Mouse (Mus musculus): ENCODE results near the gene Mapk11. TPM values are rescaled to one million over a fixed set of nuclear protein-coding genes. Genes with fewer than 3 reads are reported as not detected.
A peak's percentile ranks its signal among the peaks of the same experiment; 100 is the strongest.

The Mapk11 gene
- 1 to 10 TPM; 4.6 to 7.7 (median 6.3) TPM for total RNA-seq (2022)

DNA sequence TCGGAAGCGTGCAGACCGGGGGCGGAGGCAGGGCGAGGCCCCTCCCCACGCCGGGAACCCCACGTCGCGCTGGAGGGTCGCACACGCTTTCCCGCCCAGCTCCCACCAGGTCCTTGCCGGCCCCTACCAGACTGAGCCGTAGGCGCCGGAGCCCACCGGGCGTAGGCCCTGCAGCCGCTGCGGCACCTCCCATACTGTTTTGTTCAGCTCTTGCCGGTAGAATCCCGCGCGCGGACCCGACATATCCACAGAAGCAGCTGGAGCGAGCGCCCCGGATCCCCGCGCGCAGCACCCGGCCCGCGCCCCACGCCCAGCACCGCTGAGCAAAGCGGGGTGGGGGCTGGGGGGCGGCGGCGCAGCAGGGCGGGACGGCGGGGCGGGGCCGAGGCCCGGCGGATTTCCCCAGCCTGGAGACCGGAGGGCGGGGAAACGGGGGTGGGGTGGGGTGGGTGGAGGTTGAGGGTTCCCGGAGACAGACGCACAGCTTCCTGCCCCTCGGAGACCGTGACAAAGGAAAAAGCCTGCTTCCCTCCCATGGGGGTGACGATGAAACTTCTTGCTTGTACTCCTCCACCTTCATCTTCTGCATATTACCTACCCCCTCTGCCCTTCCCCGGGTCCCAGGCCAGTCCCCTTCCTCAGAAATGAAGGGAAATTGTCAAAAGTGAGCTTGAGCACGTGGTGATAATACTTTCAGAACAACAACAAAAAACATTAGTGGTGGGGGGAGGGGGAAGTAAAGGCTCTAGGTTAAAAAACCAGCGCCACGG, at the start of gene Mapk11:
TSS of gene Mapk11 (minus strand) at position 358 of the 770 bp plus-strand sequence.
- no peak for DNase-seq

DNA sequence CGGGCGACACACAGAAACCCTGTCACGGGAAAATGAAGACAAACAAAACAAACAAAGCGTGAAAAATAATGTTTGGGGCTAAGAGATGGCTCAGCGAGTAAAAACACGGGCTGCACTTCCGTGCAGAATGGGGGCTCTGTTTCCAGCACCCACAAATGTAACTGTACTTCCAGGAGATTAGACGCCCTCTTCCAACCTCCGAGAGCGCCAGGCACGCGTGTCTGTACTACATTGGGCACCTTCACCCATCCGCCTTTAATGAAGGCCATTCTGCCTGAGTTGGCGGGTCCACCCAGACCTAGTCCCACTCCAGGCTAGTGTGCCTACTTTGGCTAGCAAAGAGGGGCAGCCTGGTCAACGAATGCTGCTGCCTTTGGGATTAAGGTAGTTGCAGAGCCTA, 47.6 kb upstream of the Mapk11 start:
- DNase-seq, result no peak

DNA sequence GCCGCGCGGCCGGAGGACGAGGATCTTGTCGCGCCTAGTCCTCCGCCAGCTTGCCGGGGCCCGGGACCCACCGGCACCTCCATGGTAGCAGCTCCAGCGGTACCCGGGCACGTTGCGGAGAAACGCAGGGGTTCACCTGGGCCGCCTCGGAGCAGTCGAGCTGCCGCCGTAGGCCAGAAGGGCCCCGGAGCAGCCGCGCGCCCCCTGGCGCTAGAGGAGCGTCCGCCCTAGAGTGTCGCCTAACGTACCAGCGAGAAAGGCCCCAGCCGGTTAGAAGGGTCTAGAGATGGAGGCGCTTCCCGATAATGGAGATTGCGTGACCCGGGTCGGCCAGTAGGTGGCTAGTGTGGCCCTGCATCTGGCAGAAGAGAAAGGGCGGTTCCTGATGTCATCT, 46.9 kb upstream of the Mapk11 start, which contains the start of gene Dennd6b:
TSS of gene Dennd6b (minus strand) at position 184 of the 394 bp plus-strand sequence.
- DNase-seq, result peak; percentile 95

DNA sequence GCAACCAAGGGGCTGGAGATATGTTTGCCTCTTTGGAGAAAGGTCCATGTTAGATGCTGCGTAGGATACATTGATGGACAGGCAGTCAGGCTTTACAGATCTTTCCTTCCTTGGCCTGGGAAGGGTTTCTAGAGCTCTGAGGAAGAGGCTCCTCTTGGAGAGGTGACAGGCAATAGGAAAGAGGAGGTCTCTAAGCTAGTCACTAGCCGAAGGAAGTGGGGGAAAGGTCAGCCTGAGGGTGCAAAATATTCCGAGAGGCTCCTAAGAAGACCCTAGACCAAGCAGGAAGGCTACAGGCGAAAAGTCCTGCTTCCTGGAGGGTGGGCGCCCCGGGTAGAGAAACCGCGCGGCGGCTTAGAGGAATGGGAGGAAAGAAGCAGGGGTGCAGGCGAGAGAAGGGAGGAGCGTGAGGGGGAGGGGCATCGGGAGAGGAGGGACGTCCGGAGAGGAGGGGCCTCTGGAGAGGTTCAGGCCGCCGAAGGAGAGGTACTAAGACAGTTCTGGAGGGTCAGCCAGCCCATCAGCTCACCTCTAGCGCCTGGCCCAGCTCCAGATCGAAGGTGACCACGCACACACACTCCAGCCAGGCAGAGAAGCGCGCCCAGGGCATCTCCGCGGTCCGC, 46.4 kb upstream of the Mapk11 start:
- peak; percentile 91 for DNase-seq

GRCm38 (mm10) chr15:89195261-89195681, 45.8 kb upstream of the Mapk11 start:
- no peak for DNase-seq

- DNase-seq, result no peak
These were observed 35.5 kb upstream of the Mapk11 start for GRCm38 (mm10) chr15:89184937-89185227.

DNA sequence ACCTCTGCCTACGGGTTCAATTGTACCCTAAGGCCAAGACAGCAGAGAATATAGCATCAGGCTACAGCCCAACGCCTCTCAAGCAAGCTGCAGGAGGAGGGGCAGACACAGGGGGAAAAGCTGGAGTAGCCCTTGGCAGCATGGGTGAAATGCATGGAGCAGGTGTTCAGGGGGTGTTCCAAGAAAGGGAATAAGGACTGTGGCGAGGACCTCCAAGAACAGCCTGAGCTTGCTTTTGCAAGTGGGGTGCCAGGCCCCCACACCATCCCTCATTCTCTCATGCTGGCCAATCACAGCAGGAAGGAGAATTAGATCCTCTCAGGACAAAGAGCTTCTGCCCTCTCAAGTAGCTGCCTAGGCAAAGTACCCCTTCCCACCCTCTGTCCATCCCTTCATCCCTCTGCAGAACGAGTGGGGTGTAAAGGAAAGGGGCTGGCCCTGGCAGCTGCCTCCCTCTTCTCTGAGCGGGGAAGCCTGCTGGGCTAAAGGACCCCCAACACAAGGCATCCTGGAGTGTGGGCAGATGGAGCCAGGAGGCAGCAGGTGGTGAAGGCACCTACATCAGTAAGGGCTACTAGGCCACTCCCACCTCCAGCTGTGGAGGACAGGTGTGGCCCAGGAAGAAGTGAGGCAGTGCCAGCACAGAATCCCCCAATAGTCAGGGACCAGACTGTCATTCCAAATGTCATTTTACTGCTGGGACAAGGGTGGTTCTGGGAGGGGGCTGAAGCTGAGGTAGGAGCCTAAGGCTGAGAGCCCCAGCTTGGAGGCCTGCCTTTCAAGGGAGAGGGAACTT, 34.9 kb upstream of the Mapk11 start:
- no peak for DNase-seq

- no peak for DNase-seq
These were observed 33.4 kb upstream of the Mapk11 start for GRCm38 (mm10) chr15:89182842-89183241.

DNA sequence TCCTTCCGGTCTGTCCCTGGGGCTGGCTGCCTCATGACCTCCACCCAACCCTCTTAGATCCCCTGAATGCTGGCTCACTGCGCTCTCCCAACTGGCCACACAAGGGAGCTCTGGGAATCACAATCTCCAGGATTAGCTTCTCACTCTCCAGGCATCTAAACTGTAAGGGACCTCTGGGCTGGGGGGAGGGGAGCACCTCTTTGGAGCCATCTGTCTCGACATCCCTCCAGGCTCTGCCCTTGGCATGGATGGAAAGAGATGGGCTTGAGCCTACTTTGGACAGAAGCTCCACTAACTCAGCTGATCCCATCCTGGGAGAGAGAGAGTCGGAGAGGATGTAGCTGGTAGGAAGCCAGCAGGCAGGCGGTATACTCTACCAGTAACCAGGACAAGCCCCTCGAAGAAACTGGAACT, 32.9 kb upstream of the Mapk11 start:
- no peak for DNase-seq

GRCm38 (mm10) chr15:89181561-89182270, 32.3 kb upstream of the Mapk11 start:
- DNase-seq, result no peak

DNA sequence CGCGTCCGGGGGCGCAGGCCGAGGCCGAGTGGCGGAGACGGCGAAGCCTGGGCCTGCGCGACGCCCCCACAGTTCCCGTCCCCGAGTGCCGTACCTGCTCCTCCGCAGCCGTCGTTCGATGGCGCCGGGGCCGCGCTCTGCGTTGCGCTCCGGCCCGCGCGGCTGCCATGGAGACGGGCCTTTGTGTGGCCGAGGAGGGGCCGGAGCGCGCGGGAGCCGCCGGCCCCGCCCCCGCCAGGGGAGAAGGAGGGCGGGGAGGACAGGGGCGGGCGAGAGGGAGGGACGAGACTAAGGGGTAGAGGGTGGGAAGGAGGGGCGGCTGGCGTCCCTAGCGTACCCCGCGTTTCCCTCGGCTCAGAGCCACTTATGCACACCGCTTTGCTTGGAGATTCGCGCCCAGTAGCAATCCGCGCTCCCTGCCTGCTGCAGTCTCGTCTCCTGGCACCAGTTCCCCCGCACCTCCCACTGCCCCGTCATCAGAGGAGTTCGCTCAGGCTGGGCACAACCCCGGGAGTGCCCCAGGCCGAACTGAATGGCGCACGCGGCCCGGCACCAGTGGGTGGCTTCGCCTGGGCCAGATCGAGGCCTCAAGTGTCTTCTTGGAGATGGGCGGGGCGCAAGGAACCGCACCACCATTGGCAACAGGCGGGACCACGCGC, 31.3 kb upstream of the Mapk11 start, which contains the start of gene Plxnb2:
TSS of gene Plxnb2 (minus strand) at position 218 of the 659 bp plus-strand sequence.
- peak; percentile 85 for DNase-seq

DNA sequence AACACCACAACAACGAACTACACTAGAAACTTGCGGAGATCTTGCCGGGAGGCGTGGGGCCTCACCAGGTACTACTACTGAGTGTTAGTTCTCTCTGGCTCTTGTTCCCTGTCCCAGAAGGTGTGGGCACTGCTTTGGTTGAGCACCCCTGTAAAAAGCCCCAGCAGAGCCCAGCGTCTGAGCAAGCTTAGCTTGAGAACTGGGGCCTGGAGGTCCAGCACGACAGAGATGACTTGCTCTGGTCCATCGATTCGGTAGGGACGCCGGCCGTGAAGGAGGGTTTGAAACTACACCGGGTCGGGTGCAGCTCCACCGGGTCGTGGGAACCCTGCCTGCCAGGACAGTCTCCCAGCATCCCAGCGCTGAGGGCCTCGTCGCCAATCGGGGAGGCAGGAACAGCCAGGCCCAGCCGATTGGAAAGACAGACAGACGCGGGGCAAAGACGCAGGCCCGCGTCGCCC, 30.7 kb upstream of the Mapk11 start:
- DNase-seq, result no peak

- DNase-seq, result no peak
These were observed 30.2 kb upstream of the Mapk11 start for GRCm38 (mm10) chr15:89179630-89179964.

GRCm38 (mm10) chr15:89178954-89179629, 29.7 kb upstream of the Mapk11 start:
- DNase-seq, result peak; percentile 90

- DNase-seq, result no peak
These were observed 28.9 kb upstream of the Mapk11 start for GRCm38 (mm10) chr15:89178260-89178860.

GRCm38 (mm10) chr15:89177576-89178259, 28.3 kb upstream of the Mapk11 start:
- no peak for DNase-seq

DNA sequence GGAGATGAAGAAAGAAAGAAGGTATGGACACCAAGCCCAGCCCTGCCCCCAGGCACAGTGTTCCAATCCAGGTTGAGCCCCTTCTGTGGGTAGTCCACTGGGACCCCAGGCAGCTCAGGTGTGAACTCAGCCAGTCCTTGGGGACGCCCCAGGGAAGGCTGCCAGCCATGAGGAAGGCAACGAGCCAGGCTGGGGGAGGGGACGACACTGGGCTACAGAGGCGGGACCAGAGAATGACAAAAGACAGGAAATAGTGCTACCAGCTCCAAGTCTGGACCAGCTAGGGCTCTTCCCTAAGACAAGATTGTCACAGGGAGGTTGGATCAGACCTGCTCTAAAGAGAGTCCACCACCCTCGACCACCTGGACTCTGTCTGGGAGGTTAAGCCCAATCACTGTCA, 27.7 kb upstream of the Mapk11 start:
- peak; percentile 88 for DNase-seq

GRCm38 (mm10) chr15:89175411-89176155, 26.2 kb upstream of the Mapk11 start:
- no peak for DNase-seq

- no peak for DNase-seq
These were observed 25.5 kb upstream of the Mapk11 start for GRCm38 (mm10) chr15:89174889-89175339.

DNA sequence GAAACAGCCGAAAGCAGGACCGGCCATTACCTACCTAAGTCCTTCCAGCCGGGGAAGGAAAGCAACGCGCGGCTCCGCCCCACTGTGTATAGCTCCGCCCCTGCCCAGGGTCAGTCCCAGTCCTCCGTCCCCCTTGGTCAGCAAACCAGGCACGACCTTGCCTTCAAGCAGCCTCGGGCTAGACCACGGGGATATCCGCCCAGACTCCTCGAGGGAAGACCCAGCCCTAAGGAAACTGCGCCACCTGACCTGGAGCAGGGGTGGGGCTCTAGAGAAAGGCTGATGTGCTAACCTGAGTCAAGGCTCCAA, 24.4 kb upstream of the Mapk11 start:
- DNase-seq, result no peak

All from adrenal gland, adult 8-10 months (tissue).